Mouse (Mus musculus) CD4-positive helper T cell, adult 2 months (primary cell): ENCODE measurements around the gene Foxm1.

Experiments
- DNase-seq: peaks from one replicate; pipeline ENCODE4 v3.0.0-alpha.2; 2012; ENCODE audit warnings: low read depth, missing footprints, low spot score

Foxm1 gene

DNA sequence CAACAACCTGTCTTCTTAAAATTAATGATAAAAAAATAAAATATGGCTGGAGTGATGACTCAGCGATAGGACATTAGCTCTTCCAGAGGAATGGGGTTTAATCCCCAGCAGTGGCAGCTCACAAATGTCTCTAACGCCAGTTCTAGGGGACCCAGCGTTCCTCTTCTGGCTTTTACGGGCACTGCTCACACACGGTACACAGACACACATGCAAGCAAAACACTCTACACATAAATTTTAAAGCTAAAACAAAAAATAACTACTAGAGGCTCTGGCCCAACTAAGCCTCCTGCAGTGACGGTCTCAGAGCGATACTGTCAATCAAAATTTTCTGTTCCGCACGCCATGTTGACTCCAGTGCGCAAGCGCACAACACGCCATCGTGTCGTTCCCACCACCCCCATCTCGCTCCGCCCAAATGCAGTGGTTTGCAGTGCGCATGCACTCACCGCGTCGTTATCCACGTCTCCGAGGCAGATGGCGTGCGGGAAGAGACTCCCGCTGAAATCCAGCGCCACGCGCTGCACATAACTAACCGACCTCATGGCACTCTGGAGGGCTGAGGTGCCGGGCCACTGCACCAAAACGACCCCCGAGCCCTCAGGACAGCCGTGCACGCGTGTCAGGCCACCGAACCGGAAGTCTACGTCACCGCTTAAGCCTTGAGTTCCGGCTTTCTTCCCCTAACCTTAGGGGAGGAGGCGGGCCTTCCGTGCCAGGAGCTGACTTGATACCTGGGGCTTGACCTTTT, 61.7 kb downstream of the Foxm1 start, which contains the start of gene Itfg2:
Gene Itfg2, minus strand, starts transcription at position 663 of the 751 bp plus-strand sequence.
- DNase-seq, result peak; percentile 98

DNA sequence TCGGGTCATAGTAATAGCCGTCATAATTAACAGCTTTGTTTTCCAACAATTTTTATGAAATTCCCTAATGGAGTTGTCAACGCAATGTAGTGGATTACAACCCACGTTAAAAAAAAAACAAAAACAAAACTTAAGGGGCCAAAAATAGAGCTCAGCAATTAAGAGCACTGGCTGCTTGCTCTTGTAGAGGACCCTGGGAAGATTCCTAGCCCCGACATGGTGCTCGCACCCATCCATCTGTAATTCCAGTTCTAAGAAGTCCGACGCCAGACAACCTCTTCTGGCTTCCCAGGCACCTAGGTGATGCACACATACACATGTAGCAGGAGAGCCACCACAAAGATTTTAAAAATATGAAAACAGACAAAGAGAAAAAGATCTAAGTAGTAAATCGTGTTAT, 62.3 kb downstream of the Foxm1 start:
- no peak for DNase-seq
